23 mouse cellular contexts compared by ENCODE assay signal in genomic region chr17:28714006-28714405, GRCm38 (mm10). TPM values are rescaled to one million over a fixed set of nuclear protein-coding genes. Genes with fewer than 3 reads are reported as not detected.
DNase-seq lines count a peak whose midpoint lies in the region; ATAC-seq and TF ChIP-seq lines count a peak whose summit lies in the region.
"Had no signal": no experiment of that assay in that cellular context is flagged by ENCODE, and none has a peak within 500 bp of the region (broad histone marks: within the 10 kb centered on the region; RNA-seq: fewer than 3 reads in every experiment).

No protein-coding gene starts in this region.

- TF ChIP-seq CTCF in liver, adult 2 months (IDR thresholded peaks at IDR 0.05; ENCODE audit: low read depth, low read length): peak; percentile 7; the same call in 1 of the 2 replicates
- peak; percentile 14 to 42 (median 35); a peak in 4 of 6 replicates for TF ChIP-seq CTCF in MEL (IDR thresholded peaks at IDR 0.05 in 2 of 3, conservative IDR thresholded peaks at IDR 0.05 in 1 of 3; ENCODE audit: control insufficient read depth in 1 of 3, insufficient read depth in 1 of 3, low read depth in 2 of 3, low read length in 3 of 3, poor library complexity in 1 of 3, severe bottlenecking in 1 of 3)
- TF ChIP-seq CTCF in kidney, adult 2 months (conservative IDR thresholded peaks at IDR 0.05; ENCODE audit: insufficient read depth, insufficient read length, low read depth, low read length): no peak

- TF ChIP-seq POLR2A in liver, adult 2 months (IDR thresholded peaks at IDR 0.05; ENCODE audit: extremely low read depth, insufficient read depth, low read length): no peak
- no peak for TF ChIP-seq POLR2A in MEL (IDR thresholded peaks at IDR 0.05; ENCODE audit: control insufficient read depth in 1 of 2, insufficient read depth in 1 of 2, low read depth in 1 of 2, low read length in 2 of 2, poor library complexity in 1 of 2)
- TF ChIP-seq POLR2A in kidney, adult 2 months (IDR thresholded peaks at IDR 0.05; ENCODE audit: low read depth, low read length): no peak

- H3K79me2 ChIP-seq in liver, adult 2 months (ENCODE audit: control insufficient read depth, insufficient read depth, low read length): peaks cover 42% of the 10 kb centered on the region
- H3K79me2 ChIP-seq in MEL (ENCODE audit: control insufficient read depth, insufficient read depth, low read length, poor library complexity): peaks cover 28% of the 10 kb centered on the region

- no peak overlapping the region for H3K9ac ChIP-seq in liver, adult 2 months (ENCODE audit: low read depth, low read length)
- H3K9ac ChIP-seq in MEL (ENCODE audit: control insufficient read depth, low read depth, low read length, poor library complexity, severe bottlenecking): no peak overlapping the region
- H3K9ac ChIP-seq: embryonic facial prominence, embryonic 15.5 days; hindbrain, embryonic 15.5 days; liver, embryonic 15.5 days; midbrain, embryonic 15.5 days had no signal

- H3K4me3 ChIP-seq in liver, adult 2 months (ENCODE audit: insufficient read depth, low read depth, low read length): no peak overlapping the region
- H3K4me3 ChIP-seq in MEL (ENCODE audit: control insufficient read depth in 1 of 2, insufficient read depth in 1 of 2, low read depth in 2 of 2, low read length in 2 of 2): no peak overlapping the region
- no peak overlapping the region for H3K4me3 ChIP-seq in kidney, adult 2 months (ENCODE audit: insufficient read depth, low read depth, low read length)
- H3K4me3 ChIP-seq: embryonic facial prominence, embryonic 15.5 days; hindbrain, embryonic 15.5 days; limb, embryonic 10.5 days; liver, embryonic 15.5 days; megakaryocyte, embryonic 14.5 days; midbrain, embryonic 15.5 days had no signal

- no peaks in the 10 kb centered on the region for H3K9me3 ChIP-seq in MEL (replicated peaks; ENCODE audit: insufficient read depth, low read length)
- H3K9me3 ChIP-seq: embryonic facial prominence, embryonic 15.5 days; hindbrain, embryonic 15.5 days; limb, embryonic 10.5 days; liver, embryonic 15.5 days; megakaryocyte, embryonic 14.5 days; midbrain, embryonic 15.5 days had no signal

- WGBS in liver, adult 2 months: 97% methylated on average over 3 of the region's 3 CpGs
- 95% methylated on average over 3 of the region's 3 CpGs for WGBS in kidney, adult 2 months

- no peak; the same call in 1 of the 2 replicates for TF ChIP-seq RAD21 in MEL (IDR thresholded peaks at IDR 0.05; ENCODE audit: low read depth, low read length)

- no peak for ATAC-seq in CD4-positive, CD25-positive, alpha-beta regulatory T cell, adult 4 months
- ATAC-seq: midbrain, embryonic 15.5 days had no signal

- H3K4me1 ChIP-seq in liver, adult 2 months (ENCODE audit: control insufficient read depth, insufficient read depth, low read length): peaks cover 16% of the 10 kb centered on the region; the same call in 1 of the 2 replicates
- H3K4me1 ChIP-seq in MEL (ENCODE audit: control insufficient read depth in 1 of 2, insufficient read depth in 2 of 2, low read length in 2 of 2): peaks cover 3% of the 10 kb centered on the region in 2 experiments
- peaks cover 36% of the 10 kb centered on the region for H3K4me1 ChIP-seq in kidney, adult 2 months (ENCODE audit: control insufficient read depth, insufficient read depth, low read length)
- H3K4me1 ChIP-seq: midbrain, embryonic 15.5 days had no signal

- no peaks in the 10 kb centered on the region for H3K27me3 ChIP-seq in liver, adult 2 months (ENCODE audit: control insufficient read depth, insufficient read depth, low read length)
- H3K27me3 ChIP-seq in MEL (ENCODE audit: control insufficient read depth in 1 of 2, insufficient read depth in 2 of 2, low read length in 2 of 2): no peaks in the 10 kb centered on the region
- H3K27me3 ChIP-seq in splenic B cell, adult 2 months (ENCODE audit: control insufficient read depth, insufficient read depth, low read length, poor library complexity, severe bottlenecking): no peaks in the 10 kb centered on the region
- no peaks in the 10 kb centered on the region for H3K27me3 ChIP-seq in kidney, adult 2 months (replicated peaks; ENCODE audit: control insufficient read depth, insufficient read depth, low read length)
- H3K27me3 ChIP-seq: embryonic facial prominence, embryonic 15.5 days; hindbrain, embryonic 15.5 days; liver, embryonic 15.5 days; megakaryocyte, embryonic 14.5 days; midbrain, embryonic 15.5 days had no signal

- no peak overlapping the region for H3K27ac ChIP-seq in liver, adult 2 months (replicated peaks; ENCODE audit: insufficient read depth, low read depth, low read length)
- H3K27ac ChIP-seq in MEL (ENCODE audit: control insufficient read depth, low read depth, low read length): no peak overlapping the region
- no peak overlapping the region for H3K27ac ChIP-seq in kidney, adult 2 months (ENCODE audit: insufficient read depth, low read depth, low read length)
- H3K27ac ChIP-seq: embryonic facial prominence, embryonic 15.5 days; hindbrain, embryonic 15.5 days; limb, embryonic 10.5 days; liver, embryonic 15.5 days; midbrain, embryonic 15.5 days had no signal

- no peak for TF ChIP-seq EP300 in MEL (IDR thresholded peaks at IDR 0.05; ENCODE audit: low read depth in 1 of 2, low read length in 2 of 2)

- peak; percentile 22 for DNase-seq in CD4-positive, CD25-positive, alpha-beta regulatory T cell, adult 2 months (ENCODE audit: low read depth, low spot score)
- no peak for DNase-seq in liver, adult 2 months (ENCODE audit: extremely low read depth, low read depth, low spot score)
- DNase-seq in liver (no peak), MEL (ENCODE audit: low read depth, low spot score) (peak; percentile 53)
- peak; percentile 27 for DNase-seq in splenic B cell, adult 2 months (ENCODE audit: low read depth, low spot score)
- no peak for DNase-seq in kidney, adult 2 months
- no peak for DNase-seq in urinary bladder, postnatal 25 days (ENCODE audit: low spot score)
- DNase-seq: adrenal gland, postnatal 36 days; cerebellum, adult 18-20 months; cerebellum, postnatal 36 days; heart, adult 11 months; heart, postnatal 36 days; kidney, adult 18-20 months; kidney, postnatal 10 days; lung, postnatal 10 days; right cerebral cortex, postnatal 14 days had no signal

- peaks cover 37% of the 10 kb centered on the region for H3K36me3 ChIP-seq in liver, adult 2 months (ENCODE audit: control insufficient read depth, insufficient read depth, low read length)
- H3K36me3 ChIP-seq in MEL (ENCODE audit: control insufficient read depth in 1 of 2, insufficient read depth in 2 of 2, low read length in 2 of 2): peaks cover 4 to 19% of the 10 kb centered on the region in 2 experiments; a peak in 3 of 4 replicates
- peaks cover 16% of the 10 kb centered on the region for H3K36me3 ChIP-seq in splenic B cell, adult 2 months (ENCODE audit: control insufficient read depth, insufficient read depth, low read length, poor library complexity, severe bottlenecking)
- H3K36me3 ChIP-seq in kidney, adult 2 months (ENCODE audit: control insufficient read depth, insufficient read depth, low read length): peaks cover 6% of the 10 kb centered on the region; the same call in 1 of the 2 replicates

TF ChIP-seq in MEL, 35 proteins besides CTCF, POLR2A, EP300 and RAD21:
- TF ChIP-seq MAFK (IDR thresholded peaks at IDR 0.05; ENCODE audit: borderline replicate concordance, low read depth, low read length) (no peak), SMC3 (IDR thresholded peaks at IDR 0.05; ENCODE audit: low read depth, low read length) (peak; percentile 18; the same call in 1 of the 2 replicates)

RNA-seq across cellular contexts. Expression of gene AC170998.1, which starts 11.9 kb away (rescaled TPM):
- 10 to 100 TPM; 10.1 TPM for polyA plus RNA-seq in CD4-positive, CD25-positive, alpha-beta regulatory T cell, adult 4 months (2017; shearing (Covaris generic))
- 2.3 and 2.8 TPM in 2 replicates for total RNA-seq in liver, adult 2 months (2014; rRNA removed)
- polyA plus RNA-seq in liver, adult 2 months (2012; rRNA removed): not detected in 2 replicates
- 0.42 and 0.92 TPM in 2 replicates for total RNA-seq in MEL (2012; rRNA removed)
- polyA plus RNA-seq in MEL (2012; ENCODE audit: insufficient read depth in 1 of 2, insufficient read length in 2 of 2, low read depth in 1 of 2, low replicate concordance in 2 of 2, missing spikeins in 1 of 2): under 1 TPM in 1 of 2 experiments, not detected in 1; 0.42 TPM
- polyA plus RNA-seq in kidney, adult 2 months (2012; rRNA removed): 0.63 and 0.94 TPM in 2 replicates

RNA-seq across cellular contexts. Expression of gene Mapk14, which starts 22.9 kb away (rescaled TPM):
- 10 to 100 TPM; 17.8 to 20.7 TPM for polyA plus RNA-seq in CD4-positive, CD25-positive, alpha-beta regulatory T cell, adult 4 months (2017; shearing (Covaris generic))
- total RNA-seq in liver, adult 2 months (2014; rRNA removed): 37.7 and 50.8 TPM in 2 replicates
- 51.6 and 55.3 TPM in 2 replicates for polyA plus RNA-seq in liver, adult 2 months (2012; rRNA removed)
- 61.5 and 67.3 TPM in 2 replicates for total RNA-seq in MEL (2012; rRNA removed)
- 10 to 100 TPM in 1 of 2 experiments, not detected in 1; 93.2 TPM for polyA plus RNA-seq in MEL (2012; ENCODE audit: insufficient read depth in 1 of 2, insufficient read length in 2 of 2, low read depth in 1 of 2, low replicate concordance in 2 of 2, missing spikeins in 1 of 2)
- 92.2 and 97.3 TPM in 2 replicates for polyA plus RNA-seq in kidney, adult 2 months (2012; rRNA removed)

RNA-seq across cellular contexts. Expression of gene Slc26a8, which starts 24.0 kb away (rescaled TPM):
- under 1 TPM in 1 of 2 experiments, not detected in 1; 0.32 TPM for polyA plus RNA-seq in CD4-positive, CD25-positive, alpha-beta regulatory T cell, adult 4 months (2017; shearing (Covaris generic))
- not detected in 2 replicates for total RNA-seq in liver, adult 2 months (2014; rRNA removed)
- 0.04 and 0.11 TPM in 2 replicates for polyA plus RNA-seq in liver, adult 2 months (2012; rRNA removed)
- 0.58 and 0.69 TPM in 2 replicates for total RNA-seq in MEL (2012; rRNA removed)
- polyA plus RNA-seq in MEL (2012; ENCODE audit: insufficient read depth in 1 of 2, insufficient read length in 2 of 2, low read depth in 1 of 2, low replicate concordance in 2 of 2, missing spikeins in 1 of 2): 1 to 10 TPM in 1 of 2 experiments, not detected in 1; 1.6 TPM
- polyA plus RNA-seq in kidney, adult 2 months (2012; rRNA removed): 0.86 and 0.91 TPM in 2 replicates

RNA-seq across cellular contexts. Expression of gene Mapk13, which starts 55.1 kb away (rescaled TPM):
- polyA plus RNA-seq in CD4-positive, CD25-positive, alpha-beta regulatory T cell, adult 4 months (2017; shearing (Covaris generic)): not detected
- total RNA-seq in liver, adult 2 months (2014; rRNA removed): 0.20 and 0.65 TPM in 2 replicates
- polyA plus RNA-seq in liver, adult 2 months (2012; rRNA removed): 0.15 and 0.22 TPM in 2 replicates
- total RNA-seq in MEL (2012; rRNA removed): 0.04 TPM in 1 of 2 replicates, not detected in the other
- polyA plus RNA-seq in MEL (2012; ENCODE audit: insufficient read depth in 1 of 2, insufficient read length in 2 of 2, low read depth in 1 of 2, low replicate concordance in 2 of 2, missing spikeins in 1 of 2): 1 to 10 TPM in 1 of 2 experiments, not detected in 1; 1.4 TPM
- polyA plus RNA-seq in kidney, adult 2 months (2012; rRNA removed): 10.5 and 10.9 TPM in 2 replicates

Comparison
In these comparisons a context has a peak if more than half of its experiments do, and no peak if none do; other contexts are left out.
1. DNase-seq: peak in CD4-positive, CD25-positive, alpha-beta regulatory T cell, adult 2 months (single experiment), MEL (single experiment) and splenic B cell, adult 2 months (single experiment); none in liver, adult 2 months (single experiment), liver (single experiment), kidney, adult 2 months (single experiment) and urinary bladder, postnatal 25 days (single experiment).